Mouse (Mus musculus) induced T-regulatory cell, adult 2 months (primary cell): Measurements from ENCODE around the gene Nceh1.
"Not testable (repeated sequence)": the region's sequence is repeated elsewhere in the genome, so short reads cannot be mapped to it uniquely, and the experiment has no call there.

Source experiments
- DNase-seq: peaks from one replicate; pipeline ENCODE4 v3.0.0-alpha.2; 2012; ENCODE audit warnings: low read depth

Nceh1 gene

GRCm38 (mm10) chr3:27283071-27283713 is 100.4 kb downstream of the Nceh1 start:
- DNase-seq: peak; percentile 44

DNA sequence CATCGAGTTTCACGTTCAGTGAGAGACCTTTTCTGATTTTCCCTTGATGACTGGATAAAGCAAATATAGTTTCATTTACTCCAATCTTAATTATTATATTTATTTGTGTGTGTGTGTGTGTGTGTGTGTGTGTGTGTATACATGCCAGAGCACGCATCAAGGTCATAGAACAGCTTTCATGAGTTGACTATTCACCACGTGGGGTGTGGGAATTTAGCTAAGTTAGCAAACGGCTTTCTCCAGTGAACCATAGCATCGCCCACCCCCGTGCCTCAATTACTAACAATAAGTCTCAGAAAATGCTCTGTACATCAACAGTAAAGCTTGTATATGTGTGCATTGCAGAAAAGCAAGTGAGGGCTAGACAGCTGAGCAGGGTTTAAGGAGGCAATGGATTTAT is 101.0 kb downstream of the Nceh1 start:
- no peak for DNase-seq

DNA sequence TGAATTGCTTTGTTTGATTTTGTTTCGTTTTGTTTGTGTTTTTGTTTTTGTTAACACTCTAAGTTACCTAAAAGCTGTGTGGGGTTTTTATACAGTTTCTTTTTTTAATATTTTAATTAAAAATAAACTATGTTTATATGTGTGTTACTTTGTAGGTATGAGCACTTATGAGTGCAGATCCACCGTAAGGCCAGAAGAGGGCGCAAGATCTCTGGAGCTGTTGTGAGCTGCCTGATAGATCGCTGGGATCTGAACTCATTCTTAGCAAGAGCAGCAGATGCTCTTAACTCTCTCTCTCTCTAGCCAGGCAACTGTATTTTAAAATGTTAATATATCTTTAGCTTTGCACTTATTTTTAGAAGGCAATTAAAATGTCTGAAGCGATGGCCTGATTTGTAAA is 101.5 kb downstream of the Nceh1 start:
- peak; percentile 65 for DNase-seq

DNA sequence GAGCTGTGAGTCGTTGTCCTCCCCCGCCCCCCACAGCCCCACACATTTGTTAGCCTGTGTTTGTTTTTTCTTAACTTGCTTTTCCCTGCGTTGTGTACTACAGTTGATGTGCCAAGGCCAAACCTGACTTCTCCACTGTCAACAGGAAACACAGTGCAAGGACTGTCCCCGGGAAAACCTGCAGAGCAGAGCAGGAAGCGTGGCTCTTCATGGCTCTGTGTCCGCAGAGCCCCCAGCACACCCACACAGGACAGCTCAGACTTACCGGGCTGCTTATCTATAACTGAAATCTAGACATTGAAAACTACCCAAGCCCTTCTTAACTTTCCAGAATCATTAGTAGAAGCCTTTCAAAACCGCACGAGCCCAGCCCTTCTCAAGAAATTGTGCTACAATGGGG is 102.3 kb downstream of the Nceh1 start:
- DNase-seq: peak; percentile 78

- DNase-seq: no peak
Measured at GRCm38 (mm10) chr3:27288301-27288700, 105.5 kb downstream of the Nceh1 start.

DNA sequence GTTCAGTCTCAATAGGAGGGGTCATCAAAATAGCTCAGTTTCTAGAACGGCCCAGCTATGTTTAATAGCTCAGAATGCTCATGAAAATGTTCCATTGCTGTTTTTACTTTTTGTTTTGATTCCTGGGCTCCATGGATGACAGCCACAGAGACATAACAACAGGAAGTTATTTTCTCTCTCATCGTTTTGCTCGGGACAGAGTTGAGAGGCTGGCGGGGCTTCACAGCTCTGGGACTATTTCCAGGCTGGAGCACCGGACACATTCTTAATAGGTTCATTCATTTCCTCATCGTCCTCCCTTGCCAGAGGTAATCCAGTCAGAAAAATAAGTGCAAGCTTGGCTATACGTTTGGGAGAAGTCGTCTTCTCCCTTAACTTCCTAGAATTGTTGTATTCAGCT is 106.1 kb downstream of the Nceh1 start:
- no peak for DNase-seq

- DNase-seq: no peak
Measured at GRCm38 (mm10) chr3:27290285-27290684, 107.5 kb downstream of the Nceh1 start.

GRCm38 (mm10) chr3:27290945-27291344 is 108.2 kb downstream of the Nceh1 start:
- DNase-seq: not testable (repeated sequence)

DNA sequence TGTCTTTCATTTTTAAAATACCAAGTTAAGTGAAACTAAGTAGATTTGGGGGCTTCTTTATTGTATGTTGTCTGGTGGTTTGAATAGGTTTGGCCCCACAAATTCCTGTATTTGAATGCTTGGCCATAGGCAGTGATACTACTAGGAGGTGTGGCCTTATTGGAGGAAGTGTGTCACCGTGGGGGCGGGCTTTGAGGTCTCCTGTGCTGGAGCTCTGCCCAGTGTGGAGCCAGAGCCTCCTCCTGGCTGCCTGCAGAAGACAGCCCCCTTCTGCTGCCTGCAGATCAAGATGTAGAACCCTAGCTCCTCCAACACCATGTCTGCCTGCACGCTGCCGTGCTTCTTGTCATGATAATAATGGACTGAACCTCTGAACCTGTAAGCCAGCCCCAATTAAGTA is 108.6 kb downstream of the Nceh1 start:
- DNase-seq: not testable (repeated sequence)

DNA sequence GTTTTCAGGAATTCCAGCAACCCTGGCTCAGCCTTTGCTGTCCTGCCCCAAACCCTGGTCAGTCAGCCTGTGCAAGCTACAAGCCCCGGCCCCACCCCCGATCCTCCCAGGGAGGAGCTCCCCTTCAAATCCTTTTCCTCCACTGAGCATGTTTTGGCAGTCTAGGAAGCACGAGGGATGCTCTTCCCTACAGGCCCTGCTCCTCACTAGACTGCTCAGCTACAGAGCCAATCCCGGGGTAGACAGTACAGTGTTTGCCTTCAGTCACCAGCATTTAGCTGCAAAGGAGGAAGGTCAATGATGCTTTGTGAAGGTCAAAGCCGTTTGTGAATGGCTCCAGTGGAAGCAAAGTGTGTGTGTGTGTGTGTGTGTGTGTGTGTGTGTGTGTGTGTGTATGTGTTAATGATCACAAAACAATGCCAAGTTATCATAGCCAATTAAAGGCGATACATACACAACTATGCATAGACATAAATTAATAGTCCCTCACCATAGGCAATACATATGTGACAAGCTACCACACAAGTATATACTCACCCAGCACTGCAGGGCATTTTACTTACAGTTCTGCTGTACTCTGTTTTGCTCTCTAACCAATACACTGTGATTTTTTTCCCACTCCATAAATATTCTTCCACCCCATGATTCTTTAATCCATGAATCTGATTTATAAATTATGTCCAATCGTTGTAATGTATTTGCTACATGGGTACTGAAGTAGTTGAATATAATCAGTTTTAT is 111.0 kb downstream of the Nceh1 start:
- no peak for DNase-seq

- no peak for DNase-seq
Measured at GRCm38 (mm10) chr3:27300451-27300850, 117.7 kb downstream of the Nceh1 start.

GRCm38 (mm10) chr3:27302339-27303022 is 119.7 kb downstream of the Nceh1 start:
- DNase-seq: no peak

DNA sequence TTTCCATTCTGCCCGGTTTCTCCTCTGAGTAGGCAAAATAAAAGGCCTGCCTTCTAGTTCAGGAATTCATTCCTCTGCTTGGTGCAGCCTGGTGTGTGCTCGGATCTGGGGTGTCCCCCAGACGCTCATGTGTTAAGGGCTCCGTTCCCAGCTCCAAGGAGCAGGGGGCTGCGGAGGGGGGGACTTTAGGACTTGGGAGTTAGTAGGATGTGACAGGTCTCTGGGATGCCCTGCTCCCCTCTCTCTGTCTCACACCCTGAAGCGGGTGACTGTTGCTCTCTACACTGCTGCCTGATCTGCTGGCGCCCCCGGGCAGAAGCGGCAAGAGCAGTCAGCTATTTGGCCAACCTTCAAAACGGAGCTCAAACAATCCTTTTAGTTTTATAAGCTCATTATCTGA is 124.0 kb downstream of the Nceh1 start:
- no peak for DNase-seq

DNA sequence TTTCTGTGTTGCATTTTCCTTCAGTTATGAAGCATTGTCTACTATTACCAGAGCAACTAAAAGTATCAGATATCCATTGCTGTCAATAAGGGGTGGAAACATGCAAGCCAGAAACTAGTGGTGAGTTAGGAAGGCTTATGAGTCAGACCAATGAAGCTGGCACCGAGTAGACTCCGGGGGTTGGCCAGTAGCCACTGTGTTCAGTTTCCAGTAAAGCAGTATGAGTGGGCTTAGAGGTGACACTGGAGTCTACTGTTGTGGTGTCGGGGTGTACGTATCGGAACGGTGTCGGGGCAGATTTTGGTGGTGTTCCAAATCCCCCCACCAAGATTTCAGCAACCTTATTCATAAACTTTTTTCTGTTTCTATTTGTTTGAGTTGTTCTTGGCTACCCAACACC is 128.2 kb downstream of the Nceh1 start:
- no peak for DNase-seq

DNA sequence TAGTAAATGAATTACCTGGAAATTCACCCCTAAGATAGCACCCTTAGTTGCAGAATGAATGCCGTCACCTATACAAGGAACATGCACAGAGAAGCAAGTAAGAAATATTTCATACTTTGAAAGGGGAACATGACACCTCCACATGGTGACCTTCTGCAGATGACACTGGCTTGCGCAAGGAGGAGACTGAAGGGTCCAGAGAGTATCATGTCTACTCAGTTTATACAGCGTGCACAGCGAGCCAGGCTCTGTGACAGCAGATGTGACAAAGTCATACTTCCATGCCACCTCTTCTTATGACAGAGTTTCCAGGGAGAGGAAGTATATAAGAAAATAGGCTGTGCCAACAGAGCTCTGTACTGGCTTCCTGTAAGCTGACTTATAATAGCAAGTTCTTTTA is 128.7 kb downstream of the Nceh1 start:
- no peak for DNase-seq

DNA sequence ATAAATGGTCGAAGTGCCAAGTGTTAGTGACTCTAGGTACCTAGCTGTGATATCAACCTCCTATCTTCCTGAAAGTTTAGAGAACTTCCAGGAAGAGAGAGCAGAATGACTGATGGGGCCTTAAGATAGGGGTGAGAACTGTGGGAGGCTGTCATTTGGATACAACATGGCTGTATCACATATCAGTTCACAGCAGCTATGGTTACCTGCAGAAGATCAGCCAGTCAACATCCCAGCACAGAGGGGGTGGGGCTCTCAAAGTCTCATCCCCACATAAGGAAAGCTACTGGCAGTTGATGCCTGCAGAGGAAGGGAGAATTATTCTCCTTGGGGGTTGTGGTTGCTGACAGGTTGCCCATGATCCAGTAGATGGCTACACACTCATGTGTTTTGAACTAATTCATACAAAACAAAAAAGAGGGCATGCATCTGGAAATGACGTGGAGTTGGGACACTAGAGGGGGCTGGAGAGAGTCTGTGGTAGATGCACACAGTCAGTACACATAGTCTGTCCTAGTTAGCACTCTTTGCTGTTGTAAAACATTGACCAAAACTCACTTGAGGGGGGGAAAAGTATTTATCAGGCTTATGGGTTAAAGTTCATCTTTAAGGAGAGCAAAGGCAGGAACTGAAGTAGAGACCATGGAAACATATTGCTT is 131.9 kb downstream of the Nceh1 start:
- peak; percentile 74 for DNase-seq

DNA sequence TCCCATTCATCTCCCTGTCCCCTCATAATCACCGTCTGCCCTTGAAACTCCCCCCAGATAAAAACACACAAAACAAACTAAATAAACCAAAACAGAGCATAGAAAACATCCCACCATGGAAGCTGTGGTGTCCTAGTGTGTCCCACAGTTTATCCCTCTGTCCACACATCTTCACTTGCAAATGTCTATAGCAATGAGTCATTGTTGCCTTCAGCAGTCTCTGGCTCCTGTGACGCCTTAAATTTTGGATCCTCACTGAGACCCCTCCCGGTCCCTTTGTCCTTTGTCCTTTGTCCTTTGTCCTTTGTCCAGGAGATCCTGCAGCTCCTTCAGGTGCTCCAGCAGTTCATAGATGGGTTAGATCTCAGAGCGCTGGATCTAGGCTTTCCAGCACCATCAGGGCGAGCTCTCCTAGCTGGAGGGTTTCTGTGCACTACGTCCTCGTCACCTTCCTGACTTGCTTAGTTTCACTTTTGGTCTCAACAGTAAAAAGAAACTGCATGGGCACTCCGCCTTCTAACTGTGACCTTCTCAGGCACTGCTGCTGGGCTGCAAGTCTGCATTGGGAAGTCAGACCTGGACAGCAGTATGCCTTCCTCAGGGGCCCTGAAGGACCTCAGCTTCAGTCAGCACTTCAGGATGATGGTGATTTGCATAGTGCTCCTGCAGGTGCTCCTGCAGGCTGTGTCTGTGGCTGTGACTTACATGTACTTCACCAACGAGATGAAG is 134.0 kb downstream of the Nceh1 start, which contains the start of gene Tnfsf10:
TSS of gene Tnfsf10 (plus strand) at position 470 of the 729 bp plus-strand sequence.
- peak; percentile 90 for DNase-seq

DNA sequence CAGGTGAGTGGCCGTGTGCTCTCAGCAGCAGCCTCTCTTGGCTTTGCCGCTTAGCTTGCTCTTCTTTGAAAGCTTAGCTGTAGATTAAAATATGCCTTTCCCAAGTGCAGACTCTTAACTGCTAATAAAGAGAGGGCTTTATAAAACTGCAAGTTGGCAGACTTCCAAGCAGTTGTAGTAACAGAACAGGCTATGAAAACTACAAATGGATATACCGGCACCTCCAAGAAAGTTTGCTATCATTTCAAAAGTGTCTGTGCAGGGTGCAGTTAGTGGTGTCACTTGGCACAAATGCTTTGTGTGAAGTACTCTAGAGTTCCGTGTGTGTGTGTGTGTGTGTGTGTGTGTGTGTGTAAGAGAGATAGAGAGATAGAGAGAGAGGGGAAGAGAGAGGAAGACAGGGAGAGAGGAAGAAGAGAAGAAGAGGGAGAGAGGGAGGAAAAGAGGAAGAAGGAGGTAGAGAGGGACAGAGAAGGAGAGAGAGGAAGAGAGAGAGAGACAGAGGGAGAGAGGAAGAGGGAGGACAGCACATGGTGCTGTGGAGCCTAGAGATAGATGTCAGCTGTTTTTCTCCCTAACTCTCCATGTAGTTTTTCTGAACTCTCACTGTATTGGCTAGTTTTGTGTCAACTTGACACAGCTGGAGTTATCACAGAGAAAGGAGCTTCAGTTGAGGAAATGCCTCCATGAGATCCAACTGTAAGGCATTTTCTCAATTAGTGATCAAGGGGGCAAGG is 134.7 kb downstream of the Nceh1 start:
- no peak for DNase-seq

GRCm38 (mm10) chr3:27319650-27320049 is 136.9 kb downstream of the Nceh1 start:
- DNase-seq: no peak

- DNase-seq: no peak
Measured at GRCm38 (mm10) chr3:27320613-27321495, 138.1 kb downstream of the Nceh1 start.
